Mouse (Mus musculus): Measurements from ENCODE around the gene Cyp4a10. TPM values are rescaled to one million over a fixed set of nuclear protein-coding genes. Genes with fewer than 3 reads are reported as not detected.
"Not testable (repeated sequence)": the region's sequence is repeated elsewhere in the genome, so short reads cannot be mapped to it uniquely, and the experiment has no call there.

Gene Cyp4a10
- polyA plus RNA-seq, 1 experiment from 2014 or later: not detected

GRCm38 (mm10) chr4:115545101-115545500 lies 27.0 kb downstream of the Cyp4a10 start:
- ATAC-seq (ENCODE audit: insufficient read depth, low FRiP score, low TSS enrichment): no peak
- WGBS: 51% methylated on average over 1 of the region's 1 CpGs
- no peak overlapping the region for H3K9ac ChIP-seq (ENCODE audit: low read length)
- no peak overlapping the region for H3K4me2 ChIP-seq (ENCODE audit: low read depth)
- H3K27me3 ChIP-seq (ENCODE audit: control insufficient read depth, insufficient read depth, low read length): no peaks in the 10 kb centered on the region
- no peak overlapping the region for H3K27ac ChIP-seq (ENCODE audit: low read depth, low read length)
- no peak for DNase-seq (ENCODE audit: low spot score)
- H3K36me3 ChIP-seq (ENCODE audit: control insufficient read depth, insufficient read depth, low read length): no peaks in the 10 kb centered on the region
- no peaks in the 10 kb centered on the region for H3K4me1 ChIP-seq (ENCODE audit: control insufficient read depth, insufficient read depth, low read length)
- no peaks in the 10 kb centered on the region for H3K9me3 ChIP-seq (ENCODE audit: control insufficient read depth, low read length)
- no peak overlapping the region for H3K4me3 ChIP-seq (ENCODE audit: low read depth, low read length)

GRCm38 (mm10) chr4:115546141-115546828 lies 28.2 kb downstream of the Cyp4a10 start:
- Histone ChIP-seq H3K9ac (ENCODE audit: low read length) (no peak overlapping the region), H3K4me1 (ENCODE audit: control insufficient read depth, insufficient read depth, low read length) (no peaks in the 10 kb centered on the region), H3K27ac (ENCODE audit: low read depth, low read length) (no peak overlapping the region), H3K9me3 (ENCODE audit: control insufficient read depth, low read length) (no peaks in the 10 kb centered on the region), H3K27me3 (ENCODE audit: control insufficient read depth, insufficient read depth, low read length) (no peaks in the 10 kb centered on the region), H3K4me2 (ENCODE audit: low read depth) (no peak overlapping the region), H3K4me3 (ENCODE audit: low read depth, low read length) (no peak overlapping the region), H3K36me3 (ENCODE audit: control insufficient read depth, insufficient read depth, low read length) (no peaks in the 10 kb centered on the region)
- ATAC-seq (ENCODE audit: insufficient read depth, low FRiP score, low TSS enrichment) (no peak), DNase-seq (ENCODE audit: low spot score) (no peak)
- WGBS: 78% methylated on average over 2 of the region's 2 CpGs

DNA sequence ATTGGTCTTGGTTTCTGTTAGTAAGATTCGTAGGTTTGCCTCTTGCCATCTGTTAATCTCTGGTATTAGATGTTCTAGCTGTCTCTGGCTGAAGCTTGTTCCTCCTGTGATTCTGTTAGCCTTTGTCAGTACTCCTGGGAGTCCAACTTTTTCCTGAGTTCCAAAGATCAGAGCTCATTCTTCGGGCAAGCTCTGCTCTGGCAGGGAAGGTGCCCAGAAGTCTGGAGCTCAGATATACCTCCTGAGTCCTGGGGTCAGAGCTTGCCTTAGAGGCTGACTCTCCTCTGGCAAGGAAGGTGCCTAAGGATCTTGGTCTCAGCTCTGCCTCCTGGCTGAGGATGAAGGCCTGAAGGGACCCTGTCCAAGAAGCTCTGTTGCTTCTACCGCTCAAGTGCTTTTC lies 34.7 kb downstream of the Cyp4a10 start:
- ATAC-seq (ENCODE audit: insufficient read depth, low FRiP score, low TSS enrichment): no peak
- Histone ChIP-seq H3K4me1 (ENCODE audit: control insufficient read depth, insufficient read depth, low read length) (no peaks in the 10 kb centered on the region), H3K9ac (ENCODE audit: low read length) (no peak overlapping the region), H3K4me3 (ENCODE audit: low read depth, low read length) (no peak overlapping the region), H3K27ac (ENCODE audit: low read depth, low read length) (no peak overlapping the region), H3K4me2 (ENCODE audit: low read depth) (no peak overlapping the region), H3K9me3 (ENCODE audit: control insufficient read depth, low read length) (no peaks in the 10 kb centered on the region), H3K36me3 (ENCODE audit: control insufficient read depth, insufficient read depth, low read length) (no peaks in the 10 kb centered on the region), H3K27me3 (ENCODE audit: control insufficient read depth, insufficient read depth, low read length) (no peaks in the 10 kb centered on the region)
- no peak for DNase-seq (ENCODE audit: low spot score)
- 86% methylated on average over 3 of the region's 3 CpGs for WGBS

- ATAC-seq (ENCODE audit: insufficient read depth, low FRiP score, low TSS enrichment) (no peak), DNase-seq (ENCODE audit: low spot score) (no peak)
- Histone ChIP-seq H3K27me3 (ENCODE audit: control insufficient read depth, insufficient read depth, low read length) (no peaks in the 10 kb centered on the region), H3K4me3 (ENCODE audit: low read depth, low read length) (no peak overlapping the region), H3K4me1 (ENCODE audit: control insufficient read depth, insufficient read depth, low read length) (no peaks in the 10 kb centered on the region), H3K9ac (ENCODE audit: low read length) (no peak overlapping the region), H3K9me3 (ENCODE audit: control insufficient read depth, low read length) (no peaks in the 10 kb centered on the region), H3K27ac (ENCODE audit: low read depth, low read length) (no peak overlapping the region), H3K36me3 (ENCODE audit: control insufficient read depth, insufficient read depth, low read length) (no peaks in the 10 kb centered on the region), H3K4me2 (ENCODE audit: low read depth) (no peak overlapping the region)
- WGBS: 83% methylated on average over 2 of the region's 2 CpGs
Observed at GRCm38 (mm10) chr4:115555513-115555912, 37.4 kb downstream of the Cyp4a10 start.

DNA sequence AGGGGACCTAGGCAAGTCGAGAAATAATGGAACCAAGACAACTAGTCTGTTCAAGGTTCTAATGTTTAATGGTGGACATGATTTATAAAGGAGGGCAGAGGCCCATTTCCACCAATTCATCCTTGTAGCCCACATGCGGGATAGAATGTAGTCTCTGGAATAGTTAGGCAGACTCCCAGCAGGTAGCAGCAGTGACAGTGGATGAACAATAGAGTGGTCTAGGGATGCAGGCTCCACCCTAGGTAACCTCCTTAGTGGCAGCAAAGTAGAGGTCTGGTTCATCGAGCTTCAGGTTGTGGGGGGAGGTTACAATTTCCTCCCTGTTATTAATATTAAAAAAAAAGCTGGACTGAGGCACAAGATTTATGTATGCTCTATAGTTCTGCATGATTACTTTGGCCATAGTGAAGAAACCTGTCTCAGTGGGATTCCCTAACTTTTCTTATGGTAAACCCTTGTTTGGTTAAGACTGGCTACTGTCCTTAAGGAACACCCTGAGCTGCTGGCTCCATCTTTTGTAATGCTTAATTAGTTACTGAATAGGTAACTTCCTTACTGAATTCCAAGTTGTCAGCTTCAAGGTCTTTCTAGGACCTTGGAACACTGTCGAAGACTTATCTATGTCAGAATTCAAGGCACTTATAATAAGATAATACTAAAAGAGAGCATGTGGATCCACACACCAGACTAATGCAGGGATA lies 39.9 kb downstream of the Cyp4a10 start:
- Histone ChIP-seq H3K4me3 (ENCODE audit: low read depth, low read length) (no peak overlapping the region), H3K9ac (ENCODE audit: low read length) (no peak overlapping the region), H3K27me3 (ENCODE audit: control insufficient read depth, insufficient read depth, low read length) (no peaks in the 10 kb centered on the region), H3K27ac (ENCODE audit: low read depth, low read length) (no peak overlapping the region), H3K4me1 (ENCODE audit: control insufficient read depth, insufficient read depth, low read length) (no peaks in the 10 kb centered on the region), H3K36me3 (ENCODE audit: control insufficient read depth, insufficient read depth, low read length) (no peaks in the 10 kb centered on the region), H3K9me3 (ENCODE audit: control insufficient read depth, low read length) (no peaks in the 10 kb centered on the region), H3K4me2 (ENCODE audit: low read depth) (no peak overlapping the region)
- 50% methylated on average over 4 of the region's 4 CpGs for WGBS
- no peak for DNase-seq (ENCODE audit: low spot score)
- no peak for ATAC-seq (ENCODE audit: insufficient read depth, low FRiP score, low TSS enrichment)

DNA sequence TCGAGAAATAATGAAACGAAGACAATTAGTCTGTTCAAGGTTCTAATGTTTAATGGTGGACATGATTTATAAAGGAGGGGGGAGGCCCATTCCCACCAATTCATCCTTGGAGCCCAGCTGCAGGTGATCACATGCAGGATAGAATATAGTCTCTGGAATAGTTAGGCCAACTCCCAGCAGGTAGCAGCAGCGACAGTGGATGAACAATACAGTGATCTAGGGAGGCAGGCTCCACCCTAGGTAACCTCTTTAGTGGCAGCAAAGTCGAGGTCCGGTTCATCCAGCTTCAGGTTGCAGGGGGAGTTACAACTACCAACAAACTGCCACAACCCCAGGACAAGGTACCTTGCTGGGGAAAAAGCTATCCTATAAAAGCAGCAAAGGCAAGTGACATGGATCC lies 43.2 kb downstream of the Cyp4a10 start:
- not testable (repeated sequence) for H3K4me2 ChIP-seq (ENCODE audit: low read depth); H3K9ac ChIP-seq (ENCODE audit: low read length); DNase-seq (ENCODE audit: low spot score); H3K27ac ChIP-seq (ENCODE audit: low read depth, low read length); H3K4me3 ChIP-seq (ENCODE audit: low read depth, low read length); ATAC-seq (ENCODE audit: insufficient read depth, low FRiP score, low TSS enrichment); H3K9me3 ChIP-seq (ENCODE audit: control insufficient read depth, low read length); H3K27me3 ChIP-seq (ENCODE audit: control insufficient read depth, insufficient read depth, low read length); H3K4me1 ChIP-seq (ENCODE audit: control insufficient read depth, insufficient read depth, low read length); H3K36me3 ChIP-seq (ENCODE audit: control insufficient read depth, insufficient read depth, low read length)
- WGBS: 56% methylated on average over 5 of the region's 5 CpGs

- WGBS: 90% methylated on average over 3 of the region's 3 CpGs
- H3K4me1 ChIP-seq (ENCODE audit: control insufficient read depth, insufficient read depth, low read length): no peaks in the 10 kb centered on the region
Observed at GRCm38 (mm10) chr4:115563401-115563800, 45.3 kb downstream of the Cyp4a10 start, which contains the start of gene Cyp4a31. Cyp4a31 (plus strand) TSS chr4:115563649.

GRCm38 (mm10) chr4:115564469-115565225 lies 46.6 kb downstream of the Cyp4a10 start:
- H3K4me3 ChIP-seq (ENCODE audit: low read depth, low read length); H3K27me3 ChIP-seq (ENCODE audit: control insufficient read depth, insufficient read depth, low read length); H3K4me1 ChIP-seq (ENCODE audit: control insufficient read depth, insufficient read depth, low read length); H3K36me3 ChIP-seq (ENCODE audit: control insufficient read depth, insufficient read depth, low read length); H3K4me2 ChIP-seq (ENCODE audit: low read depth); H3K27ac ChIP-seq (ENCODE audit: low read depth, low read length); ATAC-seq (ENCODE audit: insufficient read depth, low FRiP score, low TSS enrichment); DNase-seq (ENCODE audit: low spot score); H3K9me3 ChIP-seq (ENCODE audit: control insufficient read depth, low read length); H3K9ac ChIP-seq (ENCODE audit: low read length): not testable (repeated sequence)
- 85% methylated on average over 6 of the region's 6 CpGs for WGBS

More at GRCm38 (mm10) chr4:115563401-115563800, 45.3 kb downstream of the Cyp4a10 start, which contains the start of gene Cyp4a31:
- Histone ChIP-seq H3K4me3 (ENCODE audit: low read depth, low read length) (no peak within 1 kb of the TSS), H3K4me2 (ENCODE audit: low read depth) (no peak within 1 kb of the TSS), H3K9ac (ENCODE audit: low read length) (no peak within 1 kb of the TSS), H3K9me3 (ENCODE audit: control insufficient read depth, low read length) (no peaks in the 10 kb centered on the region), H3K36me3 (ENCODE audit: control insufficient read depth, insufficient read depth, low read length) (no peaks in the 10 kb centered on the region), H3K27ac (ENCODE audit: low read depth, low read length) (no peak within 1 kb of the TSS), H3K27me3 (ENCODE audit: control insufficient read depth, insufficient read depth, low read length) (no peaks in the 10 kb centered on the region)
- no peak for DNase-seq (ENCODE audit: low spot score)
- ATAC-seq (ENCODE audit: insufficient read depth, low FRiP score, low TSS enrichment): no peak

Data from neural tube, embryonic 11.5 days (tissue).